Mouse (Mus musculus) Muller cell, postnatal 12 days (primary cell): ENCODE results near the gene Spsb3.

Experiments used
- DNase-seq: peaks from one replicate; pipeline ENCODE4 v3.0.0-alpha.2; 2015; ENCODE audit errors: inconsistent ontology term

Spsb3 gene

DNA sequence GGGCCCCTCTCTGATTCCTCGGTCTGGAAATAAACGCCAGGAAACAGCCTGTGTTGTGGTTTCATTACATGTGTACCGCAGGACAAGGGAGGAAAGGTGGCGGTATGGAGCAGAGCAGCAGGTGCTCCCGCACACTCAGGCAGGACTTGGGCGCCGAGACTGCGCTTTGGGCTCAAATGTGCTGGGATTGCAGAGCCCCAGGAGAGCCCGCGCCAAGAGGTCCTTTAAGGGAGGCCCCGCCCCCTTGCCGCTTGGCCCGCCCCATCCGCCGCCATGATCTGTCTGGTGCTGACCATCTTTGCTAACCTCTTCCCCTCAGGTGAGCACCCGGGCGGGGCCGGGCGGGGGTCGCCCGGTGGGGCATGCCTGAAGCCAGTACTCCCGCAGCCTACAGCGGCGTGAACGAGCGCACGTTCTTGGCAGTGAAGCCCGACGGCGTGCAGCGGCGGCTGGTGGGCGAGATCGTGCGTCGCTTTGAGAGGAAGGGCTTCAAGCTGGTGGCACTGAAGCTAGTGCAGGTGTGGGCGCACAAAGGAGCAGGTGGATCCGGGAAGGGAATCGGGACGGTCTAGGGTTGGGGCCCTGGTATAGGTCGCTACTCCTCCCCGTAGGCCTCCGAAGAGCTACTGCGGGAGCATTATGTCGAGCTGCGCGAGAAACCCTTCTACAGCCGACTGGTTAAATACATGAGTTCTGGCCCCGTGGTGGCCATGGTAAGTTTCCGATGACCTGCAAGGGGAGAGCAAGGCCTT lies 10.0 kb downstream of the Spsb3 start, which contains the start of gene Nme3:
Gene Nme3 (plus strand): TSS at position 260 of the 752 bp plus-strand sequence.
- peak; percentile 80 for DNase-seq

- DNase-seq: peak; percentile 10
Measured at GRCm38 (mm10) chr17:24896993-24897269, 10.5 kb downstream of the Spsb3 start.

DNA sequence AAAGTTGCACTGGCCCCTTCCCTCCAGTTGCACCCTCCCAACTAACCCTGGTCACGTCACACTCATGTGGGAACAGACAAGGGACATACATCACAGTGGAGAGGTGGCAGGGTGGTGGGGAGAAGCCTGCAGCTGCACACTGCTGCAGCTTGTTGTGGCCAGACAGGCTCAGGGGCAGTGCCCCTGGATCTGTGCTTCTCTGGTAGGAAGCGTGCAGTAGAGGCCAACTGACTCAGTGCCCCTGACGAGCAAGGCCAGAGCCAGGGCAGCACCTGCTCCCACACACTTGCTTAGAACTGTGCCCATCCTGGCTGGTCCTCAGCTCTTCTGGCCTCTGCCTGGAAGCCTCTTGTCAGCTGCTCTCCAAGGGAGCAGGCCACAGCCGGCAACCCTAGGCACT lies 11.2 kb downstream of the Spsb3 start:
- no peak for DNase-seq

- no peak for DNase-seq
Measured at GRCm38 (mm10) chr17:24898041-24898854, 11.8 kb downstream of the Spsb3 start.

DNA sequence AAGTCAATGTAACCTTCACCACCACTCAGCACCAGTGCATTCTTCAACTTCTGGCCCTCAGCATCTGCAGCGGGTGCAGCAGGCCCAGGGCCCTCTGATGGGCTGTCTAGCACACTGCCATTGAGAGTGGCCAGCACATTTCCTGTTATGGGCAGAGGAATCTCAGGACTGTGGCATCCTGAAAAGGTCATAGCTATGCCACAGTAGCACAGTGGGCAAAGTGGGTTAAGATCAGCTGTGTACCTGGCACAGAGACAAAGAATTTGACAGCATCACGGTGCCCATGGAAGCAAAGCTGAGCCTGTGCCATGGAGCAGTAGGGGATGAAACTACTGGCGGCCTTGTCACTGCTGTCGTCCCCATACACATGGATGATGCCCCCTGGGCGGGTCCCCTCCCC lies 12.7 kb downstream of the Spsb3 start:
- peak; percentile 61 for DNase-seq

- no peak for DNase-seq
Measured at GRCm38 (mm10) chr17:24900014-24900413, 13.6 kb downstream of the Spsb3 start.

DNA sequence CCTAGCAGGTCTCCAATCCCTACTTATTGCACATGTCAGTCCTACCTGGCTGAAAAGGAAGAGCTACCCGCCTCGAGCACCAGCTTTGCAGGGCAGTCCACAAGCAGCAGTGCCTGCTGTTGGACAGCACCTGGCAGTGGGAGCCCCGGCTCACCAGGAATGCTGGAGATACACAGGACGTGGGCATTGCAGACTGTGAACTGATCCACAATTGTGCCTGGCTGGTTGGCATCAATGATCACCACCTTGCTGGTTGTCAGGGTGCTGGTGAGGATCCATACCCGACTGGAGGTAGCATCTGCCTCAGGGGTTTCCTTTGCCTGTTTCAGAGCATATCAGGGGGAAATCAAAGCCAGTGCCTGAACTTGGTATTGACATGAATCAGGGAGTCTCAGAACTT lies 15.7 kb downstream of the Spsb3 start:
- no peak for DNase-seq

DNA sequence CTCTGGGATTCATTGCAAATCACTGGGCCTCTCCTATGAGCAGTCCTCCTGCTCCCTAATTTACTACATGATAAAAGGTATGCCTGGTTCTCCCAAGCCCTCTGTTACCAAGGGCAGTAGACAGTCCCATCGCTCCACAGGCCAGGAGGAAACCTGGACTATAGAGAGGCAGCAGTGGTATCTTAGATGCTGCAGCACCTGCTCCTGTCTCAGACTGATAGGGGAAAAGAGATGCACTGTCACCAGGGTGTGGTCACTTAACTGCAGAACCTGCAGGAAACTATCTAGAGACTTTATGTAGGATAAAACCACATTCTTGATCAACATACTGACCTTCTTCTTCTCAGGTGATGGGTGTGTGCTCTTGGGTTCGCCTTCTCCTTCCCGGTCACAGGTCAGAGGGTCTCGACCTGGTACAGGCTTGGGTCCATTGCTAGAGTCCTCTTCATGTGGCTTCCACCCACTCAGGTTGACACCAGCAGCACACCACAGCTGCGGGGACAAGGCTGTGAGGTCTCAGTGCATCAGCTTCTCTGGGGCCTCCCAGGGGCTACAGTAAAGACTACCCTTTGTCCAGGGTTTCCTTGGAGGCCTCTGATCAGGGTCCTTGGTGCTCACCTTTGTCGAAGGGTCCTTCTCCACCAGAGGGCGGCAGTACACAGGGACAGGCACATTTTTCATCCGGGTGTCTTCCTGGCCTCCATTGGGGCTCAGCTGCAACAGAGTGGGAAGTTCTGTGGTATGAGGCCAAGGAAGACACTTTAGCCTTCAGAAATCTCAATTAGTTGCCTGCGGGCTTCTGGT lies 16.4 kb downstream of the Spsb3 start:
- DNase-seq: no peak

GRCm38 (mm10) chr17:24903767-24904166 lies 17.3 kb downstream of the Spsb3 start:
- DNase-seq: no peak

GRCm38 (mm10) chr17:24907591-24907990 lies 21.1 kb downstream of the Spsb3 start:
- DNase-seq: no peak

DNA sequence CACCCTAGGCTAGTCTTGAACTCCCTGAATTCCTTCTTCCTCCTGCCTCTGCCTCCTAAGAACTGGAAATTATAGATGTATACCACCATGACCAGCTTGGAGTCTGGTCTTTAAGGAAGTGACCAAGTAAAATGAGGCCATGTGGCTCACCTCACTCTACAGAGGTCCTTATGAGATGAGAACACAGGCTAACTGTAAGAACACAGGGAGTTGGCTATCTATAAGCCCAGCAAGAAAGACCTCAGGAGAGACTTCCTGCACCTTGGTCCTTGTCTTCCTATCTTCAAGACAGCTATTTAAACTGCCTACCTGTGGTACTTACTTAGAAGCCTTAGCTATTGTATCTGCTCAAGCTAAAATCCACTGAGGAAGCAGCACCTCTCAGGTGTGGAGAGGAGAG lies 27.5 kb downstream of the Spsb3 start:
- no peak for DNase-seq

DNA sequence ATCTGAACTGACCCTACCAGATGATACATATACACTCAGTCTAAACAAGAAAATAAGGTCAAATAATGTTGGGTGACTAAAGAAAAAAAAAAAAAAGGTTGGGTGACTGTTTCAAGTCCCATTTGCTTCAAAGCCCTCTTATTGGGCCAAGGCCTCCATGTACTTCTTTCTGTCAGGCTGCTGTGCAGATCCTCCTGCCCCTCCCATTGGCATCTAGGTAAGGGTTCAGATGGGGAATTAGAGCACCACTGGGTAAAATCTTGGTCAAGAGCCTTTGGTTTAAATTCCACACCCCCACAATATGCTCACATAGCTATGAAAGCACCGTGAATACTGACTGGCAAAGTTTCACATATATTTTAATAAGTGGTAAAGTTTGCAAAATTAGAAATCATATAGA lies 36.8 kb downstream of the Spsb3 start:
- no peak for DNase-seq

DNA sequence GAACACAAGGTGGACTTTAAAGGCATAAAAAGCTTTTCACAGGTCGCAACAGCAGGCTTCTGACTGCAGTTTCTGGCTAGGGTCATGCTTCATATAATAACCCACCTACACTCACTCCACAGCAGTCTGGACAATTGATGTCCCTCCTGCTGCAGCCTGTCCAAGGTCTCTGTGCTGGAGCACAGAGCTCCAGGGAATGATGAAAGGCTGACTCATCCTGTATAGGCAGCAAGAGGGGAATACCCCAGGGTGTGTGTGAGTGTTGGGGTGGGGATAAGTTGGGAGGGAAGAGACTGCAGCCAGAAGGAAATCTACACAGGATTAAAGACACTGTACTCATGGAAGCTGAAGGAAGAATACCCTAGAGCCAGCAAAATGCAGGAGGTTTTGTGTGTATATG lies 43.1 kb downstream of the Spsb3 start:
- DNase-seq: peak; percentile 41

DNA sequence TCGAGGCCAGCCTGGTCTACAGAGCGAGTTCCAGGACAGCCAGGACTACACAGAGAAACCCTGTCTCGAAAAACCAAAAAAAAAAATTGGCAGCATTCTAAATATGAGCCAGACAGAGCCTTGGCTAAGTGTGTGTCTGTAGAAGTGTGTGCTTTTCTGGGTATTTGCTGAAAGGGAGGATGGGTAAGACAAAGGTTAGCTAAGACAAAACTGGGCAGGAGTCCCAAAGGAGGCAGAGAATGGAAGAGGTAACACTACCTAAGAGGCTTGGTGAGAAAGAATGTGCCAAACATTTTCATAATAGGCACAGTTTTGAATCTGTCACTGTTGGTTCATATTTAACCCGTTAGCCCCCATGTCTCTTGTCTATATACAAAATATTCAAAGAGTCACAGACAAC lies 46.0 kb downstream of the Spsb3 start:
- no peak for DNase-seq

DNA sequence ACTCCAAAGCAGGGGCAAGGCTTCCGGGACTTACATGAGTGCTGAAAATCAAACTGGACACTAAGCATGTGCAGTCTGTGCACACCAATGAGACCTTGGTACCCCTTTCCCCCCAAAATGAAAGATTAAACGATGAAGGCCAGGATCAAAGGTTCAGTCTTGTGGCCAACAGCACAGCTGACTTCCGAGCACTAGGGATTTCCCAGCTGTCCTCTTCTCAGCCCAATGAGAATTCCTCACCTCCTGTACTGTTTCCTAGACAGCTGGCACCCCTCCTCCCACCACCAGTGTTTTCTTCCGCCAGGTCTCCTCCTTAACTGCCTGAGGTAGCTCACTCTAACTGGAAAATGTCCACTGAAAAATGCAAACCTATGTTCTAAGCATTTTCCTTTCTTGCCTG lies 46.7 kb downstream of the Spsb3 start:
- DNase-seq: no peak

DNA sequence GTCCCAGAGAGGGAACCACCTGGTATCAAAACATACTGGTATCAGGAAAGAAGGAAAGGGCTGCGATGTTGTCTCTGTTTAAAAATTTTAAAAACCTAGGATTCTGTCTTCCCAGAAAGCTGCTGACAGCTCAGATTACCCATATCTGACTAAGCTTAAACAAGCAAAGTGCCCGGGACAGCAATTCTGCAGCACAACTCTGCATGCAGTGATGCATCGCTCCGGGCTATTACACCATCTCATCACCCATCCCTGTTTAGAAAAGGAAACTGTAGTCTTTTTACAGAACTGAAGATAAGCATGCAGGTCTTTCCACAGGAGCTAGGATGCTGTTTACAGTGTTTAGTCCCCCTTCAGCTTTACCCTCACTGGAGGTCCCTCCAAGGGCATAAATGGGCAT lies 48.5 kb downstream of the Spsb3 start:
- no peak for DNase-seq

GRCm38 (mm10) chr17:24935666-24936065 lies 49.2 kb downstream of the Spsb3 start:
- no peak for DNase-seq

- DNase-seq: peak; percentile 96
Measured at GRCm38 (mm10) chr17:24936259-24937237, 50.1 kb downstream of the Spsb3 start, which contains the start of gene Mapk8ip3. Gene Mapk8ip3 (minus strand): TSS chr17:24936977.

DNA sequence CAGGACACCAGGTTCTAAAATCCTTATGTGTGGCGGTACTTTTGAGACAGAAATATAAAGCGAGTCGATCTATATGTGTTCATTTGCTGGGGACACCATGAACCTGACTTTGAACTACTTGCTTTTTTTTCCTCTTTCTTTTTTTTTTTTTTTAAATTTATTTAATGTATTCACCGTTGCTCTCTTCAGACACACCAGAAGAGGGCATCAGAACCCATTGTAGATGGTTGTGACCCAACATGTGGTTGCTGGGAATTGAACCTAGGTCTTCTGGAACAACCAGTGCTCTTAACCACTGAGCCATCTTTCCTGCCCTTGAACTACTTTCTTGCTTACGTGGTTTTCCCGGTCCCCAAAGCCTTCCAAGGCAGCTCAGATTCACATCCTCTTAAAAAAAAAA lies 50.8 kb downstream of the Spsb3 start:
- DNase-seq: no peak
